Mouse (Mus musculus) cortical plate, adult 2 months (tissue): ENCODE measurements around the gene Far2. TPM values are rescaled to one million over a fixed set of nuclear protein-coding genes. Genes with fewer than 3 reads are reported as not detected.

Source experiments
- H3K27ac ChIP-seq: fragments of 200-500 bp; 2 replicates; pipeline ENCODE4 v1.5.1; 2012; ENCODE audit warnings: low read length, control low read depth, inconsistent platforms; ENCODE audit not compliant: insufficient read depth
- H3K4me1 ChIP-seq: fragments of 200-500 bp; 2 replicates; pipeline ENCODE4 v1.6.1; 2011; ENCODE audit warnings: low read length; ENCODE audit not compliant: control insufficient read depth, insufficient read depth
- H3K4me3 ChIP-seq: fragments of 200-500 bp; 2 replicates; pipeline ENCODE4 v1.5.1; 2011; ENCODE audit warnings: mild to moderate bottlenecking, low read length, control low read depth; ENCODE audit not compliant: insufficient read depth
- CTCF ChIP-seq: fragments of 200-500 bp; IDR thresholded peaks from 2 replicates; pipeline ENCODE4 v1.5.1; 2011; ENCODE audit warnings: mild to moderate bottlenecking, control low read depth, low read length; ENCODE audit not compliant: insufficient read depth; ENCODE audit errors: extremely low read depth
- POLR2A ChIP-seq: fragments of 200-500 bp; IDR thresholded peaks from 2 replicates; pipeline ENCODE4 v1.6.1; 2011; ENCODE audit warnings: mild to moderate bottlenecking, low read length, control low read depth; ENCODE audit not compliant: insufficient read depth; ENCODE audit errors: extremely low read depth
- polyA plus RNA-seq: library from polyadenylated mRNA; depleted of rRNA; stranded (reverse); fragments of >200 nt; gene quantifications from 2 replicates; pipeline ENCODE4 v1.2.3, GENCODE M21; 2012

Far2 gene
- polyA plus RNA-seq, 1 experiment, result 17.2 TPM

GRCm38 (mm10) chr6:148073599-148073998 lies 26.5 kb downstream of the Far2 start:
- TF ChIP-seq POLR2A (no peak), CTCF (no peak)
- peaks cover 4% of the 10 kb centered on the region; the same call in 1 of the 2 replicates for H3K4me1 ChIP-seq
- no peak overlapping the region for H3K4me3 ChIP-seq
- no peak overlapping the region for H3K27ac ChIP-seq

GRCm38 (mm10) chr6:148074211-148074864 lies 27.3 kb downstream of the Far2 start:
- TF ChIP-seq POLR2A (no peak), CTCF (no peak)
- no peak overlapping the region for H3K27ac ChIP-seq
- H3K4me1 ChIP-seq, result peaks cover 4% of the 10 kb centered on the region; the same call in 1 of the 2 replicates
- no peak overlapping the region for H3K4me3 ChIP-seq

- no peak overlapping the region for H3K4me3 ChIP-seq
- H3K27ac ChIP-seq, result no peak overlapping the region
- H3K4me1 ChIP-seq, result no peaks in the 10 kb centered on the region
- TF ChIP-seq POLR2A (no peak), CTCF (no peak)
Observed at GRCm38 (mm10) chr6:148083864-148084263, 36.8 kb downstream of the Far2 start.

GRCm38 (mm10) chr6:148084403-148084802 lies 37.3 kb downstream of the Far2 start:
- TF ChIP-seq CTCF (no peak), POLR2A (no peak)
- H3K4me3 ChIP-seq, result no peak overlapping the region
- H3K27ac ChIP-seq, result no peak overlapping the region
- no peaks in the 10 kb centered on the region for H3K4me1 ChIP-seq

- no peak overlapping the region for H3K27ac ChIP-seq
- H3K4me3 ChIP-seq, result no peak overlapping the region
- no peak for TF ChIP-seq CTCF
- no peak for TF ChIP-seq POLR2A
- H3K4me1 ChIP-seq, result no peaks in the 10 kb centered on the region
Observed at GRCm38 (mm10) chr6:148097039-148097438, 50.0 kb downstream of the Far2 start.

GRCm38 (mm10) chr6:148101977-148102376 lies 54.9 kb downstream of the Far2 start:
- Histone ChIP-seq H3K4me1 (no peaks in the 10 kb centered on the region), H3K27ac (no peak overlapping the region), H3K4me3 (no peak overlapping the region)
- no peak for TF ChIP-seq POLR2A
- TF ChIP-seq CTCF, result no peak

- TF ChIP-seq CTCF (no peak), POLR2A (no peak)
- Histone ChIP-seq H3K27ac (no peak overlapping the region), H3K4me1 (no peaks in the 10 kb centered on the region), H3K4me3 (no peak overlapping the region)
Observed at GRCm38 (mm10) chr6:148102434-148102833, 55.4 kb downstream of the Far2 start.

GRCm38 (mm10) chr6:148104212-148104611 lies 57.2 kb downstream of the Far2 start:
- Histone ChIP-seq H3K4me1 (no peaks in the 10 kb centered on the region), H3K27ac (no peak overlapping the region)
- peak; percentile 26; the same call in 1 of the 2 replicates for TF ChIP-seq CTCF
- no peak for TF ChIP-seq POLR2A

GRCm38 (mm10) chr6:148105722-148106268 lies 58.7 kb downstream of the Far2 start:
- TF ChIP-seq CTCF (no peak), POLR2A (no peak)
- Histone ChIP-seq H3K4me1 (no peaks in the 10 kb centered on the region), H3K27ac (no peak overlapping the region), H3K4me3 (no peak overlapping the region)

More at GRCm38 (mm10) chr6:148104212-148104611, 57.2 kb downstream of the Far2 start:
- H3K4me3 ChIP-seq, result no peak overlapping the region
